In genomic region chr6:91288251-91288785, GRCm38 (mm10) we compare ENCODE assay signal across 15 mouse cellular contexts.
"Had no signal": no experiment of that assay in that cellular context is flagged by ENCODE, and none has a peak within 500 bp of the region (broad histone marks: within the 10 kb centered on the region; RNA-seq: fewer than 3 reads in every experiment).

No protein-coding gene starts in this region.

- H3K9me3 ChIP-seq: limb, embryonic 15.5 days; liver, embryonic 12.5 days; midbrain, embryonic 12.5 days; neural tube, embryonic 15.5 days had no signal

- H3K4me2 ChIP-seq: limb, embryonic 15.5 days; liver, embryonic 12.5 days; lung, embryonic 14.5 days; midbrain, embryonic 12.5 days; neural tube, embryonic 15.5 days had no signal

- H3K36me3 ChIP-seq: limb, embryonic 15.5 days; liver, embryonic 12.5 days; midbrain, embryonic 12.5 days; neural tube, embryonic 15.5 days had no signal

- H3K4me1 ChIP-seq: liver, embryonic 12.5 days had no signal

- H3K9ac ChIP-seq: limb, embryonic 15.5 days; liver, embryonic 12.5 days; lung, embryonic 14.5 days; midbrain, embryonic 12.5 days; neural tube, embryonic 15.5 days had no signal

- ATAC-seq: liver, embryonic 12.5 days had no signal

- DNase-seq: kidney, postnatal 36 days; layer of hippocampus, adult 9-11 months; layer of hippocampus, postnatal 36 days; lung, embryonic 14.5 days; lung, postnatal 10 days; lung, postnatal 4 days; right cerebral cortex, adult 18-20 months; right cerebral cortex, postnatal 25 days; thymus, postnatal 4 days had no signal

- H3K27ac ChIP-seq: limb, embryonic 15.5 days; liver, embryonic 12.5 days; midbrain, embryonic 12.5 days; neural tube, embryonic 15.5 days; stomach, postnatal 0 days had no signal

- H3K4me3 ChIP-seq: limb, embryonic 15.5 days; liver, embryonic 12.5 days; midbrain, embryonic 12.5 days; myocyte; neural tube, embryonic 15.5 days had no signal
